Comparison of ENCODE assay signal across 21 mouse cellular contexts in genomic region chr4:119015557-119015956, GRCm38 (mm10). TPM values are rescaled to one million over a fixed set of nuclear protein-coding genes. Genes with fewer than 3 reads are reported as not detected.
A peak's percentile ranks its signal among the peaks of the same experiment; 100 is the strongest.
DNase-seq lines count a peak whose midpoint lies in the region; ATAC-seq and TF ChIP-seq lines count a peak whose summit lies in the region.
"Had no signal": no experiment of that assay in that cellular context is flagged by ENCODE, and none has a peak within 500 bp of the region (broad histone marks: within the 10 kb centered on the region; RNA-seq: fewer than 3 reads in every experiment).

No protein-coding gene starts in this region.

- H3K36me3 ChIP-seq in forebrain, embryonic 12.5 days (replicated peaks), result no peaks in the 10 kb centered on the region
- H3K36me3 ChIP-seq: midbrain, embryonic 12.5 days had no signal

- DNase-seq in embryo, embryonic 11 days, result peak; percentile 25
- no peak for DNase-seq in embryo, embryonic 9.5 days (ENCODE audit: extremely low spot score)
- DNase-seq in layer of hippocampus, adult 2 months (ENCODE audit: low spot score in 2 of 2), result no peak
- no peak for DNase-seq in layer of hippocampus, adult 8-10 months (ENCODE audit: low spot score in 2 of 2)
- no peak for DNase-seq in spleen, postnatal 14 days (ENCODE audit: low spot score in 2 of 2)
- DNase-seq in left cerebral cortex, postnatal 14 days (ENCODE audit: low spot score in 2 of 2), result no peak
- DNase-seq: adrenal gland, postnatal 25 days; cerebellum, postnatal 36 days; heart, adult 11 months; kidney, postnatal 14 days; layer of hippocampus, postnatal 36 days; thymus, postnatal 14 days had no signal

- no peak overlapping the region for H3K4me2 ChIP-seq in forebrain, embryonic 12.5 days
- H3K4me2 ChIP-seq: midbrain, embryonic 12.5 days had no signal

- H3K27ac ChIP-seq in layer of hippocampus, adult 2 months, result no peak overlapping the region
- H3K27ac ChIP-seq in forebrain, embryonic 12.5 days, result peak overlapping the region; percentile 76
- H3K27ac ChIP-seq: midbrain, embryonic 12.5 days had no signal

- no peaks in the 10 kb centered on the region for H3K27me3 ChIP-seq in forebrain, embryonic 12.5 days
- H3K27me3 ChIP-seq: midbrain, embryonic 12.5 days had no signal

- intact Hi-C loops in left cerebral cortex, postnatal 14 days (cut with DNase I), result no loop called here

- peak; percentile 26; the same call in 1 of the 2 replicates for TF ChIP-seq CTCF in layer of hippocampus, adult 2 months (conservative IDR thresholded peaks at IDR 0.05)

- H3K9ac ChIP-seq in forebrain, embryonic 12.5 days, result no peak overlapping the region
- H3K9ac ChIP-seq: midbrain, embryonic 12.5 days had no signal

- no peak overlapping the region for H3K4me3 ChIP-seq in layer of hippocampus, adult 2 months
- H3K4me3 ChIP-seq in forebrain, embryonic 12.5 days (replicated peaks), result no peak overlapping the region
- H3K4me3 ChIP-seq: midbrain, embryonic 12.5 days had no signal

- H3K9me3 ChIP-seq in forebrain, embryonic 12.5 days, result no peaks in the 10 kb centered on the region
- H3K9me3 ChIP-seq: midbrain, embryonic 12.5 days had no signal

- WGBS in forebrain, embryonic 12.5 days, result 66% methylated on average over 6 of the region's 6 CpGs

- peaks cover 21% of the 10 kb centered on the region for H3K4me1 ChIP-seq in forebrain, embryonic 12.5 days

- ATAC-seq in forebrain, embryonic 12.5 days (ENCODE audit: low FRiP score), result no peak
- ATAC-seq in megakaryocyte progenitor cell, adult 5-6 weeks (replicated peaks; ENCODE audit: poor library complexity), result peak; percentile 33; the same call in 1 of the 2 replicates
- ATAC-seq: inflammation-experienced regulatory T-cells, adult 6 months had no signal

RNA-seq across cellular contexts. Expression of gene Lao1, which starts 54.2 kb away (rescaled TPM):
- under 1 TPM; 0.51 to 0.79 TPM for total RNA-seq in layer of hippocampus, adult 2 months (2021)
- total RNA-seq in layer of hippocampus, adult 8-10 months (2022), result under 1 TPM in 3 of 4 experiments, not detected in 1; 0.23 to 0.43 (median 0.25) TPM
- not detected in 2 replicates for polyA plus RNA-seq in forebrain, embryonic 12.5 days (2016; fragmentation: Nextera tagmentation; extraction: Ambion mirVana)
- not detected in 2 replicates for total RNA-seq in megakaryocyte progenitor cell, adult 5-6 weeks (2015)
- total RNA-seq in megakaryocyte progenitor cell, adult 5-6 weeks (2017), result not detected in 2 replicates
- under 1 TPM; 0.32 to 0.33 TPM for total RNA-seq in left cerebral cortex, postnatal 14 days (2021)
- total RNA-seq: adrenal gland, postnatal 25 days; ES-E14 had no signal
- polyA plus RNA-seq: embryonic facial prominence, embryonic 14.5 days; heart, embryonic 16.5 days; inflammation-experienced regulatory T-cells, adult 6 months; limb, embryonic 11.5 days; midbrain, embryonic 12.5 days; stomach, embryonic 14.5 days had no signal
